47 mouse cellular contexts compared by ENCODE assay signal in genomic region chr4:151046524-151046923, GRCm38 (mm10). TPM values are rescaled to one million over a fixed set of nuclear protein-coding genes. Genes with fewer than 3 reads are reported as not detected.
"Had no signal": no experiment of that assay in that cellular context is flagged by ENCODE, and none has a peak within 500 bp of the region (broad histone marks: within the 10 kb centered on the region; RNA-seq: fewer than 3 reads in every experiment).

No protein-coding gene starts in this region.

- H3K4me2 ChIP-seq: limb, embryonic 12.5 days; limb, embryonic 13.5 days; limb, embryonic 15.5 days; liver, embryonic 11.5 days; liver, embryonic 12.5 days; liver, embryonic 13.5 days; liver, embryonic 15.5 days; lung, embryonic 14.5 days; lung, embryonic 15.5 days; midbrain, embryonic 11.5 days; midbrain, embryonic 12.5 days; midbrain, embryonic 13.5 days; midbrain, embryonic 15.5 days; neural tube, embryonic 12.5 days; neural tube, embryonic 13.5 days had no signal

- H3K27me3 ChIP-seq: limb, embryonic 12.5 days; limb, embryonic 13.5 days; limb, embryonic 15.5 days; liver, embryonic 12.5 days; liver, embryonic 13.5 days; liver, embryonic 15.5 days; lung, embryonic 15.5 days; megakaryocyte, embryonic 14.5 days; midbrain, embryonic 15.5 days had no signal

- H3K9me3 ChIP-seq: limb, embryonic 10.5 days; limb, embryonic 12.5 days; limb, embryonic 13.5 days; limb, embryonic 15.5 days; liver, embryonic 12.5 days; liver, embryonic 13.5 days; liver, embryonic 15.5 days; lung, embryonic 15.5 days; megakaryocyte, embryonic 14.5 days; midbrain, embryonic 10.5 days; midbrain, embryonic 12.5 days; midbrain, embryonic 13.5 days; midbrain, embryonic 15.5 days; neural tube, embryonic 12.5 days; neural tube, embryonic 13.5 days had no signal

- H3K9ac ChIP-seq: limb, embryonic 12.5 days; limb, embryonic 13.5 days; limb, embryonic 15.5 days; liver, embryonic 12.5 days; liver, embryonic 13.5 days; liver, embryonic 14.5 days; liver, embryonic 15.5 days; liver, postnatal 0 days; lung, embryonic 14.5 days; lung, embryonic 15.5 days; midbrain, embryonic 12.5 days; midbrain, embryonic 13.5 days; midbrain, embryonic 15.5 days; neural tube, embryonic 12.5 days; neural tube, embryonic 13.5 days had no signal

- H3K4me3 ChIP-seq: limb, embryonic 10.5 days; limb, embryonic 12.5 days; limb, embryonic 13.5 days; limb, embryonic 15.5 days; liver, embryonic 12.5 days; liver, embryonic 13.5 days; liver, embryonic 15.5 days; lung, embryonic 15.5 days; megakaryocyte, embryonic 14.5 days; midbrain, embryonic 10.5 days; midbrain, embryonic 12.5 days; midbrain, embryonic 13.5 days; midbrain, embryonic 15.5 days; myocyte; neural tube, embryonic 12.5 days; neural tube, embryonic 13.5 days had no signal

- ATAC-seq: liver, embryonic 12.5 days; liver, postnatal 0 days; lung, postnatal 0 days; midbrain, embryonic 13.5 days; midbrain, embryonic 15.5 days; midbrain, embryonic 16.5 days had no signal

- DNase-seq: left cerebral cortex, postnatal 4 days; liver; liver, embryonic 13.5 days; liver, postnatal 0 days; lung, adult 18-20 months; lung, adult 2 months; lung, embryonic 14.5 days; lung, postnatal 10 days; lung, postnatal 14 days; lung, postnatal 36 days; lung, postnatal 4 days; midbrain, embryonic 14.5 days had no signal

- H3K27ac ChIP-seq: limb, embryonic 10.5 days; limb, embryonic 12.5 days; limb, embryonic 13.5 days; limb, embryonic 15.5 days; liver, embryonic 12.5 days; liver, embryonic 13.5 days; liver, embryonic 14.5 days; liver, embryonic 15.5 days; lung, embryonic 15.5 days; macrophage; midbrain, embryonic 10.5 days; midbrain, embryonic 12.5 days; midbrain, embryonic 13.5 days; midbrain, embryonic 15.5 days; neural tube, embryonic 12.5 days; neural tube, embryonic 13.5 days had no signal

RNA-seq across cellular contexts. Expression of gene Gm13090, which starts 42.8 kb away (rescaled TPM):
- total RNA-seq: left cerebral cortex, postnatal 14 days; left cerebral cortex, postnatal 25 days; left cerebral cortex, postnatal 36 days; left cerebral cortex, postnatal 4 days; liver, adult 2 months; megakaryocyte progenitor cell, adult 5-6 weeks; megakaryocyte, adult 5-6 weeks; megakaryocyte-erythroid progenitor cell, adult 5-6 weeks; midbrain, postnatal 0 days; monocyte, adult 5-6 weeks had no signal
- polyA plus RNA-seq: limb, embryonic 10.5 days; limb, embryonic 12.5 days; limb, embryonic 13.5 days; limb, embryonic 14.5 days; limb, embryonic 15.5 days; liver, adult 2 months; liver, embryonic 11.5 days; liver, embryonic 12.5 days; liver, embryonic 13.5 days; liver, embryonic 14.5 days; liver, embryonic 15.5 days; liver, embryonic 16.5 days; liver, postnatal 0 days; lung, adult 2 months; lung, embryonic 14.5 days; lung, embryonic 15.5 days; lung, embryonic 16.5 days; lung, postnatal 0 days; macrophage; midbrain, embryonic 10.5 days; midbrain, embryonic 11.5 days; midbrain, embryonic 12.5 days; midbrain, embryonic 16.5 days; midbrain, postnatal 0 days; myocyte; neural tube, embryonic 12.5 days had no signal

RNA-seq across cellular contexts. Expression of gene Uts2, which starts 49.6 kb away (rescaled TPM):
- total RNA-seq: left cerebral cortex, postnatal 14 days; left cerebral cortex, postnatal 25 days; left cerebral cortex, postnatal 36 days; left cerebral cortex, postnatal 4 days; liver, adult 2 months; megakaryocyte progenitor cell, adult 5-6 weeks; megakaryocyte, adult 5-6 weeks; megakaryocyte-erythroid progenitor cell, adult 5-6 weeks; midbrain, postnatal 0 days; monocyte, adult 5-6 weeks had no signal
- polyA plus RNA-seq: limb, embryonic 10.5 days; limb, embryonic 11.5 days; limb, embryonic 12.5 days; limb, embryonic 13.5 days; limb, embryonic 14.5 days; limb, embryonic 15.5 days; liver, adult 2 months; liver, embryonic 11.5 days; liver, embryonic 12.5 days; liver, embryonic 13.5 days; liver, embryonic 14.5 days; liver, embryonic 15.5 days; liver, embryonic 16.5 days; liver, postnatal 0 days; lung, adult 2 months; lung, embryonic 14.5 days; lung, embryonic 15.5 days; lung, embryonic 16.5 days; lung, postnatal 0 days; macrophage; midbrain, embryonic 10.5 days; midbrain, embryonic 11.5 days; midbrain, embryonic 12.5 days; midbrain, embryonic 13.5 days; midbrain, embryonic 14.5 days; midbrain, embryonic 15.5 days; midbrain, embryonic 16.5 days; midbrain, postnatal 0 days; myocyte; neural tube, embryonic 11.5 days had no signal
